Mouse (Mus musculus): ENCODE data around the gene Abce1.

DNA sequence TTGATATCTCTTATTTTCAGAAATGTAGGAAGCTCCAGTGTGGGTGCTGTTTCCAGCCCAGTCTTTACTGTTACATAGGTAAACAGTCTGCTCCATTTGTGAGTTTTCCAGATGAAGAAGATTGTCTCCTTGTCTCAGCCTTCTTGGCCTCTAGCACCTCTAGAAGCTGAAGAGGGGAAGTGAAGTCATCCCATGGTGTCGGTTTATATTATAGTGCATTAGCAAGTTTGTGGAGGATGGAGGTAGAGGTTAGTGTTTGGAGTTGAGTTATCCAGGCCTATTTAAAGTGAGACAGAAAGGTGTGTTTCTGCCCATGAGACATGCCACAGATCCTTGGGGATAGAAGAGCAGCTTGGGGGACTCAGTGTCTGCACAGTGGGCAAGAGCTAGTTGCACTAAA, 70.4 kb downstream of the Abce1 start:
- TF ChIP-seq CTCF (IDR thresholded peaks at IDR 0.05; ENCODE audit: extremely low read depth, insufficient read depth, insufficient read length, insufficient replicate concordance) (no peak), POLR2A (IDR thresholded peaks at IDR 0.05; ENCODE audit: low read depth, low read length) (no peak)
